Mouse (Mus musculus) erythroblast, adult 5-6 weeks (primary cell): ENCODE data around the gene Tpk1. TPM values are rescaled to one million over a fixed set of nuclear protein-coding genes. Genes with fewer than 3 reads are reported as not detected.
"Not testable (repeated sequence)": the region's sequence is repeated elsewhere in the genome, so short reads cannot be mapped to it uniquely, and the experiment has no call there.

Experiments used
- ATAC-seq: replicated peaks from 2 replicates; pipeline ENCODE4 v1.8.0; 2016; ENCODE audit warnings: moderate number of reproducible peaks, mild to moderate bottlenecking, moderate TSS enrichment, inconsistent platforms; ENCODE audit not compliant: poor library complexity, low FRiP score, severe bottlenecking
- total RNA-seq, 2 experiments: library from RNA; stranded (forward) in 1 of 2; stranded (reverse) in 1 of 2; fragments of 150-400 nt in 1 of 2; fragments of 200-764, 138-1000 nt in 1 of 2; gene quantifications; 2 replicates each; pipeline versions ENCODE4 v1.2.3 to v1.2.4; 2015 to 2017; ENCODE audit warnings: low replicate concordance in 2 of 2

Gene Tpk1
- total RNA-seq, 2 experiments from 2014 or later = 1.3 to 4.5 TPM

DNA sequence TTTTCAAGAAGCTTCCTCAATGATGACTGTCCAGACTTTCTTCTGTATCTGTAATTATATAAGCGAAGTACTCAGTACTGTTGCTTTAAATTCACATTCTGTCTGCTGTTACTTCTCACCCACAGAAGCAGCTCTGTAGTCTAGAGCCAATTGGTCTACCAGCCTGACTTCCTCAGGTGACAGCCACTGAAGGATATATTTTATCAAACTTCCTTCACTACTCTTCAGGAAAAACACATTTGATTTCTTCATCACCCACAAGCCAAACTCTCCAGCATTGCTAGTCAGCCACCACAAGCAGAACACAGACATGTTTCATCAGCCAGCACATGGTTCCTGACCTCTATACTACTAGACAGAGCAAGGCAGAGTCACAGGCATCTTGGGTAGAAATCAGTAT lies 21.0 kb downstream of the Tpk1 start:
- ATAC-seq = no peak

DNA sequence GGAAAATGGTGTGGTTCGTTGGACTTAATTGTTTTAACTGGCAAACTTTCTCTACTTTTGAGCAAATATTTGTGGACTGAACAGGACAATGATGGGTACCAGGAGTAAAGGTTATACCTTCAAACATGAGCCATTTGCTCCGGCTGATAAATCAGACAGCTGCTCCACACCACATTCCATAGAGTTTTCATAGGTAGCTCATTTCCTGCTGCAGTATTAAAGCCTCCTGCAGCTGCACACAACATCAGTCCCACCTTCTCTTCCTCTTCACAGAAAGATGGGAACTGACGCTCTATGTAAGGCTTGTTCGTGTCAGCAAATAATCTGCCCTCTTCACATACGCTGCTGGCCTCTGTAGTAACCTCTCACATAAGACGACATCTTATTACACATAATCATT lies 22.4 kb downstream of the Tpk1 start:
- no peak for ATAC-seq

DNA sequence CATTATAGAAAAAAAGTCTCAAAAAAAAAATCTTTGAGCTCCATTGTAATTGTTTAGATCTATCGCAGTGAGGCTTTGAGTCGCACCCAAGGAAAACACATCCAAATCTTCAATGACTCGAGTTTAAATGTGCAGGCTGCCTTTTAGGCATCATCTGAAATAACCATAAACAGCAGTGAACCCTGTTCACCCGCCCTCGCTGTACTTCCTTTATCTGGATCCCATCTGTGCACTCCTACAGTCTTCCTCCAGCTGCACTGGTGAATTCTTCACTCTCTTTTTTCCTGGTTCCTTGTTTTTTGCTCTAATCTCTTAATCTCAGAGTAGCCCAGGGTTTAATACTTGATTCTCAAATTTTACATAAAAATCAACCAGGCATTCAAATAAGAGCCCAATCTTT lies 23.7 kb downstream of the Tpk1 start:
- ATAC-seq = no peak

- ATAC-seq = no peak
Observed at GRCm38 (mm10) chr6:43640621-43641020, 25.5 kb downstream of the Tpk1 start.

- no peak for ATAC-seq
Observed at GRCm38 (mm10) chr6:43638865-43639264, 27.2 kb downstream of the Tpk1 start.

DNA sequence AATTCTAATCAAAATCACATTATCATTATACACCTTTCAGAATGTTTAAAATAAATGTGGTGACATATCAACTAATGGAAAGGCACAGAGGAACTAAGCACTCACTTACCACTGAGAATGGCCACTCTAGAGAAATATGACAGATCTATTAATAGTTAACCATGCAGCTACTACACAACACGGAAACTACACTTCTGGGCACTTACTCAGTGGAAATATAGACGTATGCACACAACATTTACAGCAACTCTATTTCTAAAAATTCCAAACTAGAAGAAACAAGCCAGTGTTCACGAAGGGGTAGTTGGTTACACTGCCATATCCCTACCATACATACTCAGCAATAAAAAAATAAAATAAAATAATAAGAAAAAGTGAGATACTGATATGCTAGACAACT lies 28.0 kb downstream of the Tpk1 start:
- ATAC-seq = no peak

DNA sequence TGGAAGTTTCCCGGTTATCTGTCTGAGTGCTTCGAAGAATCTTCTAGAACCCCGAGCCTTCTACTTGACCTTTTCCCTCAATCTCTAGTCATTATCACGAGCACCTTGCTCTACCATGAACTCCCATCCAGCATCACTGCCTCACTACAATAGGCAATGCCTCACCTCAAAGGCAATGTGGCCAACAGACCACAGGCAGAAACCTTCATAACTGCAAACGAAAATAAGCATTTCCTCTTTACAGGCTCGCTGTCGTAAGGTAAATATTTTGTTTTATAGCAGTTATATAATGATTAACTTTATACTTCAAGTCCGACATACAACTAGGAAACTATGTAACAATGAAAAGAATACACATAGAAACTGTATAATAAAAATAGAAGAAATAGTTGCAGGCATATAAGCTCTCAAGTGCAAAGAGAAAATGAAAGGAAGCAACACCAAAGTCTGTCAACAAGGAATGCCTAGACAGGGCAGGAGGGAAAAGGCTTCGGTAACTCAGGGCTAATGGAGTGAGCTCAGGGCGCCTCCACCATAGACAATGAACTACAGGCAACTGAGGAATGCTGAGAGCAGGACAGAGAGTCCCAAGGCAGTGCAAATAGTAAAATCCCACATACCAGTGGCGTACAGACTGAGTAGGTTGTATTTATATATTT lies 29.0 kb downstream of the Tpk1 start:
- ATAC-seq = no peak

GRCm38 (mm10) chr6:43633308-43633963 lies 32.6 kb downstream of the Tpk1 start:
- ATAC-seq = no peak

GRCm38 (mm10) chr6:43632871-43633270 lies 33.2 kb downstream of the Tpk1 start:
- no peak for ATAC-seq

GRCm38 (mm10) chr6:43623448-43623847 lies 42.6 kb downstream of the Tpk1 start:
- not testable (repeated sequence) for ATAC-seq

DNA sequence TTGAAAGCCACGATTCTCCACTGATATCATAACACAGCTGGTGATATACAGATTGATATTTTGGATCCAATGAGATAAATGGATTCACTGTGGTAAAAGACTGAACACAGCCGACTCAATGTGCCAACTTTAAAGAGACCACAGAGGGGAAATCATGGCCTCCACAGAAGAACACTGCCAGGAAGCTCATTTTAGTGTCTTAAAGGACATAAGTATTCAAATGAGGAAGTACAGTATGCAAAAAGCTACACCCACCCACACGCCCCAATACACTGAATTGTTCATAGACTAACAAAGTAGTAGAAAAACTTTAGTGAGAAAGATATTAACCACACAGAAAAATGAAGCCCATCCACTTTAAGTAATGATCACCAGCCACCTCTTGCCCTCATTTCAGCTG lies 46.8 kb downstream of the Tpk1 start:
- ATAC-seq = no peak

DNA sequence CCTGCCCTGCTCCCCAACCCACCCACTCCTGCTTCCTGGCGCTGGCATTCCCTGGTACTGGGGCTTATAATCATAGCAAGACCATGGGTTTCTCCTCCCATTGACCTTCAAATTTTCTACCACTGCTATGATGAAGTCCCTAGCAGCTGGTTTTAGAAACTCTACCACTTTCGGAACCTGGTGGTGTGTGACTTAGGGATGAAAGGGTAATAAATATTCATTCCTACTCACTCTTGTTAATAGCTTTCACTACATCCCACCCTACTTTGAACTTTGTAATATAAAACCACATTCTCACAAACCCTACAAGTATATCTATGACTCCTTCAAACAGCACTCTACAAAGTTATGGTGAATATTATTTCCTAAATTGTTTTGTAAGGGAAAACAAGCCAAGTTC lies 54.3 kb downstream of the Tpk1 start:
- ATAC-seq = no peak

GRCm38 (mm10) chr6:43590841-43591541 lies 75.1 kb downstream of the Tpk1 start:
- ATAC-seq = no peak

DNA sequence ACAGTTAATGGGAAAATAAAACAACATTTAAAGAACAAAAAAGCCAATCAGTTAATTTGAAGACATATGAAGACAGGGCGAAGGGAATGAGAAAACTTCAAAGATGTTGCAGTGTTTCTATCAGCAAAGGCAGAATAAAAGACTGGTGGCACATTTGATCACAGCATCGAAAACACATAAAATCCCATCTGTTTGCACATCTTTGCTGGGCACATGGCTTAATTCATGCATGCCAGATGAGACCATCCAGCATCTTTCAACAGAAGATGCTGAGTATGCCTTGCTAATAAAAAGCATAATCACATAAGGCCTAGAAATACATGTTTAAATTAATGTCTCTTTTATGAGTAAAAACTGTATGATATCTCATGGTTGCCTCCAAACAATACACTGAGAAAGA lies 80.8 kb downstream of the Tpk1 start:
- no peak for ATAC-seq

DNA sequence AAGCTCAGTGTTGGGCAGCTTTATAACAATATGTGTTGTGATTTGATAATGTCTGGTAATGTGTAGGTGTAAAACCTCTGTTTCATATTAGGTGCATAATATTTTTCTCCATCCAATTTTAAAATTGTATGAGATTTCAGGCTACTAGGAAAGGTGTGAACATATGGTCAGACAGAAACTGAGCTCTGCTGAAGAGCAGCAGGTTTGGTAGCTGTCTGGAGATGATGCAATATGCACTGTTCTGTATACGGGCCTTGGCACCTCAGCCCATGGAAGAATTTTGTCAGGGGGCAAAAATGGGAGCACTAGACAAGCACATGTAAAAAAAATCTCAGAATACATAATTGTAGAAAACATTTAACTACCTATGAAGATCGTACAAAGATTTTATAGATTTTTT lies 84.3 kb downstream of the Tpk1 start:
- ATAC-seq = no peak

GRCm38 (mm10) chr6:43567885-43568284 lies 98.2 kb downstream of the Tpk1 start:
- ATAC-seq = 0 out of 2 replicates have a peak, but pooled peaks have one; percentile 43

DNA sequence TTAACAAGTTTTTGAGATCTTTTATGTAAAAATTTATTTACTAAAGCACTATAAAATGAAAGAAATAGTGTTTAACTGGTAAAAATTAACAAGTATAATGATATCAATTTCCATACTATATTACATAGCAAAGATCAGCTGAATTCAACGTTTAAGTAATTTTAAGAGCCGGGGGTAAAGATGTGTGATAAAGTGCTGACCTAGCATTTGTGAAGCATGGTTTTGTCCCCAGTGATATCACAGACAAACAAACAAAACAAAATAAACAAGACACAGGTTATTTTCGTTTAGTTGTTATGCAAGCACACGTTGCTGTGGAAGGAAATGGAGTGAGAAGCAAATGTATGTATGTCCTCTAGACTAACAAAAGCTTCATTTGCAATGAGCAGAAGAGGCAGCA lies 103.6 kb downstream of the Tpk1 start:
- ATAC-seq = no peak

DNA sequence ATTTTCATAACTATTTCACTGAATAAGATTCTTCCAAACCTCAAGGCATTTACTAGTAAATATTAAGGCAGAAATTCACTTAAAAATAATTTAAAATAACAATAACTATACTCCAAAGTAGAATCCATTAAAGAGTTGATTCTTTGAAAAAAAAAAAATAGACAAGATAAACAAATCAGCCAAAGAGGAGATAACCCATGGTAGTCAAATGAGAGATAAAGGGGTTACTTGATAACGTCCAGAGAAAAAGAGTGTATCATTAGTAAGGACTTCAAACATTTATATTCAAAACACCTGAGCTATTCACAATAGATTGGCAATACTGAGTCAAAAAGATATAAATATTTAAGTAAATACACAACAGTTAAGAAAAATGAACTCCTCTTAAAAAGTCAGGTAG lies 114.7 kb downstream of the Tpk1 start:
- ATAC-seq = no peak

DNA sequence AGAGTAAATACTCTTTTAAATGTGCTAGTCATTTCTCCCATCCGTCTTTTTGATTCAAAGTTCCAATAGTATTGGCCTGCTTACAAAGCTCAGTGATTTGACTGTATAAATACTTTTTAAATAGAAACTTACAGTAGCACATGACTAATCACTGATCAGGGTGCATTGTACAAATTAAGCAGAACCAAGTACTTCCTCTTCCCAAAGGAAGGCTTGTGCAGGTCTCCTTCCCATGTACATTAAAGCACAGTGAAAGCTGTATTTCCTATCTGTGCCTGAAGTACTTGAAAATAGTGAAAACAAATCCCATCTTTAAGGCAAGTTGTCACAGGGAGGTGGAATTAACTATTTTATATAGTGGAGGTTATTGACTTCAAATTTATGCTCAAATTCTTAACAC lies 119.5 kb downstream of the Tpk1 start:
- ATAC-seq = no peak

- no peak for ATAC-seq
Observed at GRCm38 (mm10) chr6:43537252-43537870, 128.7 kb downstream of the Tpk1 start.

DNA sequence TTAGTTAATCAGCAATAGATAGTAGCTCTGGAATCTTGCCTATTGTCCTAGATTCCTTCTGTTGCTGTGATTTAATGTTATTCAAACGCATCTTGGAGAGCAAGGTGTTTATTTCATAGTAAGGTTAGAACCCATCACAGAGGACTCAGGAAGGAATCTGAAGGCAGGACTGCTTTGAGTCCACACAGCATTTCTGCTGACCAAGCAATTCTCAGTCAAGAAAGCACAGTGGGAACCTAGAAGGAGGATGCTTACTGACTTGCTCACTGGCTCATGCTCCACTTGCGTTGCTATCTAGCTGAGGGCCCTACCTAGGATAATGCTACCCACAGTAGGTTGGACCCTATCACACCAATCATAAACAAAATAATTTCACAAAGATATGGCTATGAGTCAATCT lies 130.6 kb downstream of the Tpk1 start:
- no peak for ATAC-seq
